Mouse (Mus musculus): ENCODE results near the gene Prkcd.

- TF ChIP-seq GATA1 (IDR thresholded peaks at IDR 0.05; ENCODE audit: low read length) = no peak
- TF ChIP-seq TAL1 (IDR thresholded peaks at IDR 0.05; ENCODE audit: low read length) = no peak
Observed at GRCm38 (mm10) chr14:30548965-30549776, 76.8 kb downstream of the Prkcd start.

Data from erythroblast, embryonic 14.5 days (primary cell).